Mouse (Mus musculus): Measurements from ENCODE around the gene Snd1. TPM values are rescaled to one million over a fixed set of nuclear protein-coding genes. Genes with fewer than 3 reads are reported as not detected.

Gene Snd1
- polyA plus RNA-seq, 1 experiment = 190 TPM

- no peak overlapping the region for H3K4me3 ChIP-seq
- no peak overlapping the region for H3ac ChIP-seq (ENCODE audit: control insufficient read depth, insufficient read length)
- H3K27me3 ChIP-seq (ENCODE audit: control insufficient read depth, insufficient read depth, insufficient read length) = peaks cover 36% of the 10 kb centered on the region
- H3K79me2 ChIP-seq (ENCODE audit: control insufficient read depth, insufficient read depth) = no peaks in the 10 kb centered on the region
- no peaks in the 10 kb centered on the region for H3K36me3 ChIP-seq (ENCODE audit: control insufficient read depth, insufficient read depth)
- no peak for TF ChIP-seq TCF12 (IDR thresholded peaks at IDR 0.05; ENCODE audit: insufficient read depth, poor library complexity, severe bottlenecking)
- TF ChIP-seq TCF3 (IDR thresholded peaks at IDR 0.05; ENCODE audit: insufficient read length, low read depth) = no peak
- TF ChIP-seq REST (IDR thresholded peaks at IDR 0.05; ENCODE audit: insufficient read depth, insufficient read length) = no peak
- no peak overlapping the region for H3K4me2 ChIP-seq (ENCODE audit: low read depth)
These were observed 490.3 kb downstream of the Snd1 start for GRCm38 (mm10) chr6:28965264-28965663.

- TF ChIP-seq MYOD1 (IDR thresholded peaks at IDR 0.05; ENCODE audit: control insufficient read depth in 1 of 3, insufficient read length in 2 of 3, low read depth in 2 of 3) = no peak
- TF ChIP-seq CEBPB (IDR thresholded peaks at IDR 0.05; ENCODE audit: insufficient read depth, poor library complexity, severe bottlenecking) = no peak
- no peak for TF ChIP-seq POLR2AphosphoS2 (IDR thresholded peaks at IDR 0.05; ENCODE audit: insufficient read length, low read depth)
These were observed 494.7 kb downstream of the Snd1 start for GRCm38 (mm10) chr6:28969615-28970014.

GRCm38 (mm10) chr6:28970711-28971110 is 495.8 kb downstream of the Snd1 start:
- TF ChIP-seq MAX (IDR thresholded peaks at IDR 0.05; ENCODE audit: low read depth) = no peak
- TF ChIP-seq CEBPB (IDR thresholded peaks at IDR 0.05; ENCODE audit: insufficient read depth, poor library complexity, severe bottlenecking) = no peak
- TF ChIP-seq TCF3 (IDR thresholded peaks at IDR 0.05; ENCODE audit: insufficient read length, low read depth) = no peak
- TF ChIP-seq REST (IDR thresholded peaks at IDR 0.05; ENCODE audit: insufficient read depth, insufficient read length) = no peak
- no peak for TF ChIP-seq POLR2AphosphoS2 (IDR thresholded peaks at IDR 0.05; ENCODE audit: insufficient read length, low read depth)
- no peak for TF ChIP-seq POLR2A (IDR thresholded peaks at IDR 0.05; ENCODE audit: insufficient read length, low read depth)
- no peak for TF ChIP-seq USF1 (IDR thresholded peaks at IDR 0.05; ENCODE audit: low read depth)
- H3K79me2 ChIP-seq (ENCODE audit: control insufficient read depth, insufficient read depth) = no peaks in the 10 kb centered on the region
- no peak overlapping the region for H3ac ChIP-seq (ENCODE audit: control insufficient read depth, insufficient read length)

More at GRCm38 (mm10) chr6:28969615-28970014, 494.7 kb downstream of the Snd1 start:
- Histone ChIP-seq H3K4me3 (no peak overlapping the region), H3K4me2 (ENCODE audit: low read depth) (no peak overlapping the region), H3K27me3 (ENCODE audit: control insufficient read depth, insufficient read depth, insufficient read length) (peaks cover 27% of the 10 kb centered on the region), H3ac (ENCODE audit: control insufficient read depth, insufficient read length) (no peak overlapping the region), H3K79me2 (ENCODE audit: control insufficient read depth, insufficient read depth) (no peaks in the 10 kb centered on the region), H3K36me3 (ENCODE audit: control insufficient read depth, insufficient read depth) (no peaks in the 10 kb centered on the region)

DNA sequence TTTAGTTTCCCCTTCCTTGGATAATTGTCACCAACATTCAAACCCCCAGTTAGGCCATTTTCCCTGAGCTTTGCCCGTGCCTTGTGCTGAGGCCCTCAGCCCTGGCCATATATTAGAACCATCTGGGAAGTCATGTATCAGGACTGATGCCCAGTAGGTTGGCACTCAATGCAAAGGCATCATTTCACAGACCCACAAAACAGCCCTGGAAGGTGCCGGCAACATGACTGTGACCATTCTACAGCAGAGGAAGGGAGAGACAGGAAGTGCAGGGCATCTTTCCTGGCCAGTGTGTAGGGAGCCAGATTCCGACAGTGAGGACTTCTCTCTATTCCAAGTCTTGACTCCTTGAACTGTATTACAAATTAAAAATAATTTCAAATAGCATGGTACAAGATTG is 499.6 kb downstream of the Snd1 start:
- TF ChIP-seq TCF12 (IDR thresholded peaks at IDR 0.05; ENCODE audit: insufficient read depth, poor library complexity, severe bottlenecking) (no peak), MYOG (IDR thresholded peaks at IDR 0.05; ENCODE audit: control insufficient read depth in 1 of 3, insufficient read depth in 1 of 3, insufficient read length in 2 of 3, low read depth in 2 of 3) (no peak), TCF3 (IDR thresholded peaks at IDR 0.05; ENCODE audit: insufficient read length, low read depth) (no peak), MAX (IDR thresholded peaks at IDR 0.05; ENCODE audit: low read depth) (no peak), MYOD1 (IDR thresholded peaks at IDR 0.05; ENCODE audit: control insufficient read depth in 1 of 3, insufficient read length in 2 of 3, low read depth in 2 of 3) (no peak), E2F4 (IDR thresholded peaks at IDR 0.05; ENCODE audit: insufficient read depth) (no peak), USF1 (IDR thresholded peaks at IDR 0.05; ENCODE audit: low read depth) (no peak), POLR2AphosphoS2 (IDR thresholded peaks at IDR 0.05; ENCODE audit: insufficient read length, low read depth) (no peak), REST (IDR thresholded peaks at IDR 0.05; ENCODE audit: insufficient read depth, insufficient read length) (no peak), SRF (IDR thresholded peaks at IDR 0.05; ENCODE audit: control insufficient read depth, insufficient read length, low read depth) (no peak), CEBPB (IDR thresholded peaks at IDR 0.05; ENCODE audit: insufficient read depth, poor library complexity, severe bottlenecking) (no peak), POLR2A (IDR thresholded peaks at IDR 0.05; ENCODE audit: insufficient read length, low read depth) (no peak)
- H3K4me2 ChIP-seq (ENCODE audit: low read depth) = no peak overlapping the region
- H3K79me2 ChIP-seq (ENCODE audit: control insufficient read depth, insufficient read depth) = no peaks in the 10 kb centered on the region
- H3K27me3 ChIP-seq (ENCODE audit: control insufficient read depth, insufficient read depth, insufficient read length) = peaks cover 33% of the 10 kb centered on the region
- H3ac ChIP-seq (ENCODE audit: control insufficient read depth, insufficient read length) = no peak overlapping the region
- H3K36me3 ChIP-seq (ENCODE audit: control insufficient read depth, insufficient read depth) = no peaks in the 10 kb centered on the region
- H3K4me3 ChIP-seq = no peak overlapping the region

More at GRCm38 (mm10) chr6:28970711-28971110, 495.8 kb downstream of the Snd1 start:
- no peaks in the 10 kb centered on the region for H3K36me3 ChIP-seq (ENCODE audit: control insufficient read depth, insufficient read depth)
- H3K4me2 ChIP-seq (ENCODE audit: low read depth) = no peak overlapping the region
- H3K4me3 ChIP-seq = no peak overlapping the region
- H3K27me3 ChIP-seq (ENCODE audit: control insufficient read depth, insufficient read depth, insufficient read length) = peaks cover 20% of the 10 kb centered on the region

GRCm38 (mm10) chr6:28975106-28975505 is 500.2 kb downstream of the Snd1 start:
- Histone ChIP-seq H3K4me3 (no peak overlapping the region), H3K79me2 (ENCODE audit: control insufficient read depth, insufficient read depth) (no peaks in the 10 kb centered on the region), H3K4me2 (ENCODE audit: low read depth) (no peak overlapping the region), H3K36me3 (ENCODE audit: control insufficient read depth, insufficient read depth) (no peaks in the 10 kb centered on the region), H3ac (ENCODE audit: control insufficient read depth, insufficient read length) (no peak overlapping the region), H3K27me3 (ENCODE audit: control insufficient read depth, insufficient read depth, insufficient read length) (peaks cover 33% of the 10 kb centered on the region)
- TF ChIP-seq MAX (IDR thresholded peaks at IDR 0.05; ENCODE audit: low read depth) (no peak), SRF (IDR thresholded peaks at IDR 0.05; ENCODE audit: control insufficient read depth, insufficient read length, low read depth) (no peak), E2F4 (IDR thresholded peaks at IDR 0.05; ENCODE audit: insufficient read depth) (no peak), USF1 (IDR thresholded peaks at IDR 0.05; ENCODE audit: low read depth) (no peak), MYOD1 (IDR thresholded peaks at IDR 0.05; ENCODE audit: control insufficient read depth in 1 of 3, insufficient read length in 2 of 3, low read depth in 2 of 3) (no peak), TCF12 (IDR thresholded peaks at IDR 0.05; ENCODE audit: insufficient read depth, poor library complexity, severe bottlenecking) (no peak), MYOG (IDR thresholded peaks at IDR 0.05; ENCODE audit: control insufficient read depth in 1 of 3, insufficient read depth in 1 of 3, insufficient read length in 2 of 3, low read depth in 2 of 3) (no peak), TCF3 (IDR thresholded peaks at IDR 0.05; ENCODE audit: insufficient read length, low read depth) (no peak), POLR2A (IDR thresholded peaks at IDR 0.05; ENCODE audit: insufficient read length, low read depth) (no peak), REST (IDR thresholded peaks at IDR 0.05; ENCODE audit: insufficient read depth, insufficient read length) (no peak), CEBPB (IDR thresholded peaks at IDR 0.05; ENCODE audit: insufficient read depth, poor library complexity, severe bottlenecking) (no peak), POLR2AphosphoS2 (IDR thresholded peaks at IDR 0.05; ENCODE audit: insufficient read length, low read depth) (no peak)

Measured in myocyte (in vitro differentiated cells).